Mouse (Mus musculus): ENCODE data around the gene Plekha1.

The Plekha1 gene

GRCm38 (mm10) chr7:130854684-130855292 lies 10.8 kb upstream of the Plekha1 start:
- in situ Hi-C loops (cut with MboI; ENCODE audit: low pct_unique_long_range_greater_than_20kb in 1 of 2, low sequenced_read_pairs in 2 of 2, unreplicated experiment in 1 of 2) = no loop called here

GRCm38 (mm10) chr7:130855681-130856080 lies 9.9 kb upstream of the Plekha1 start:
- in situ Hi-C loops (cut with MboI; ENCODE audit: low pct_unique_long_range_greater_than_20kb in 1 of 2, low sequenced_read_pairs in 2 of 2, unreplicated experiment in 1 of 2) = no loop called here

GRCm38 (mm10) chr7:130857973-130858372 lies 7.6 kb upstream of the Plekha1 start:
- in situ Hi-C loops (cut with MboI; ENCODE audit: low pct_unique_long_range_greater_than_20kb in 1 of 2, low sequenced_read_pairs in 2 of 2, unreplicated experiment in 1 of 2) = no loop called here

GRCm38 (mm10) chr7:130859926-130860325 lies 5.6 kb upstream of the Plekha1 start:
- in situ Hi-C loops (cut with MboI; ENCODE audit: low pct_unique_long_range_greater_than_20kb in 1 of 2, low sequenced_read_pairs in 2 of 2, unreplicated experiment in 1 of 2) = no loop called here

- in situ Hi-C loops (cut with MboI; ENCODE audit: low pct_unique_long_range_greater_than_20kb in 1 of 2, low sequenced_read_pairs in 2 of 2, unreplicated experiment in 1 of 2) = no loop called here
Observed at GRCm38 (mm10) chr7:130860721-130861142, 4.8 kb upstream of the Plekha1 start.

GRCm38 (mm10) chr7:130862501-130862900 lies 3.1 kb upstream of the Plekha1 start:
- in situ Hi-C loops (cut with MboI; ENCODE audit: low pct_unique_long_range_greater_than_20kb in 1 of 2, low sequenced_read_pairs in 2 of 2, unreplicated experiment in 1 of 2) = no loop called here

GRCm38 (mm10) chr7:130864711-130865110 lies 845 bp upstream of the Plekha1 start:
- in situ Hi-C loops (cut with MboI; ENCODE audit: low pct_unique_long_range_greater_than_20kb in 1 of 2, low sequenced_read_pairs in 2 of 2, unreplicated experiment in 1 of 2) = no loop called here

GRCm38 (mm10) chr7:130866640-130867039 lies 1.1 kb downstream of the Plekha1 start:
- in situ Hi-C loops (cut with MboI; ENCODE audit: low pct_unique_long_range_greater_than_20kb in 1 of 2, low sequenced_read_pairs in 2 of 2, unreplicated experiment in 1 of 2) = no loop called here

- in situ Hi-C loops (cut with MboI; ENCODE audit: low pct_unique_long_range_greater_than_20kb in 1 of 2, low sequenced_read_pairs in 2 of 2, unreplicated experiment in 1 of 2) = no loop called here
Observed at GRCm38 (mm10) chr7:130867256-130867655, 1.7 kb downstream of the Plekha1 start.

- in situ Hi-C loops (cut with MboI; ENCODE audit: low pct_unique_long_range_greater_than_20kb in 1 of 2, low sequenced_read_pairs in 2 of 2, unreplicated experiment in 1 of 2) = no loop called here
Observed at GRCm38 (mm10) chr7:130884161-130884560, 18.6 kb downstream of the Plekha1 start.

- in situ Hi-C loops (cut with MboI; ENCODE audit: low pct_unique_long_range_greater_than_20kb in 1 of 2, low sequenced_read_pairs in 2 of 2, unreplicated experiment in 1 of 2) = no loop called here
Observed at GRCm38 (mm10) chr7:130886246-130886645, 20.7 kb downstream of the Plekha1 start.

- in situ Hi-C loops (cut with MboI; ENCODE audit: low pct_unique_long_range_greater_than_20kb in 1 of 2, low sequenced_read_pairs in 2 of 2, unreplicated experiment in 1 of 2) = no loop called here
Observed at GRCm38 (mm10) chr7:130887946-130888345, 22.4 kb downstream of the Plekha1 start.

GRCm38 (mm10) chr7:130890871-130891270 lies 25.3 kb downstream of the Plekha1 start:
- in situ Hi-C loops (cut with MboI; ENCODE audit: low pct_unique_long_range_greater_than_20kb in 1 of 2, low sequenced_read_pairs in 2 of 2, unreplicated experiment in 1 of 2) = no loop called here

- in situ Hi-C loops (cut with MboI; ENCODE audit: low pct_unique_long_range_greater_than_20kb in 1 of 2, low sequenced_read_pairs in 2 of 2, unreplicated experiment in 1 of 2) = no loop called here
Observed at GRCm38 (mm10) chr7:130892973-130893372, 27.4 kb downstream of the Plekha1 start.

GRCm38 (mm10) chr7:130894931-130895617 lies 29.5 kb downstream of the Plekha1 start:
- in situ Hi-C loops (cut with MboI; ENCODE audit: low pct_unique_long_range_greater_than_20kb in 1 of 2, low sequenced_read_pairs in 2 of 2, unreplicated experiment in 1 of 2) = no loop called here

GRCm38 (mm10) chr7:130895618-130895945 lies 30.0 kb downstream of the Plekha1 start:
- in situ Hi-C loops (cut with MboI; ENCODE audit: low pct_unique_long_range_greater_than_20kb in 1 of 2, low sequenced_read_pairs in 2 of 2, unreplicated experiment in 1 of 2) = no loop called here

- in situ Hi-C loops (cut with MboI; ENCODE audit: low pct_unique_long_range_greater_than_20kb in 1 of 2, low sequenced_read_pairs in 2 of 2, unreplicated experiment in 1 of 2) = no loop called here
Observed at GRCm38 (mm10) chr7:130896064-130896463, 30.5 kb downstream of the Plekha1 start.

GRCm38 (mm10) chr7:130897201-130897600 lies 31.6 kb downstream of the Plekha1 start:
- in situ Hi-C loops (cut with MboI; ENCODE audit: low pct_unique_long_range_greater_than_20kb in 1 of 2, low sequenced_read_pairs in 2 of 2, unreplicated experiment in 1 of 2) = no loop called here

- in situ Hi-C loops (cut with MboI; ENCODE audit: low pct_unique_long_range_greater_than_20kb in 1 of 2, low sequenced_read_pairs in 2 of 2, unreplicated experiment in 1 of 2) = no loop called here
Observed at GRCm38 (mm10) chr7:130898373-130898772, 32.8 kb downstream of the Plekha1 start.

- in situ Hi-C loops (cut with MboI; ENCODE audit: low pct_unique_long_range_greater_than_20kb in 1 of 2, low sequenced_read_pairs in 2 of 2, unreplicated experiment in 1 of 2) = no loop called here
Observed at GRCm38 (mm10) chr7:130900233-130900848, 34.8 kb downstream of the Plekha1 start.

Measured in mouse embryonic stem cell (cell line).